ENCODE assay signal across 9 mouse cellular contexts in genomic region chrX:99326167-99326566, GRCm38 (mm10).
DNase-seq lines count a peak whose midpoint lies in the region; ATAC-seq and TF ChIP-seq lines count a peak whose summit lies in the region.
"Had no signal": no experiment of that assay in that cellular context is flagged by ENCODE, and none has a peak within 500 bp of the region (broad histone marks: within the 10 kb centered on the region; RNA-seq: fewer than 3 reads in every experiment).

No protein-coding gene starts in this region.

- no peak overlapping the region for H3K4me3 ChIP-seq in midbrain, embryonic 10.5 days
- no peak overlapping the region for H3K4me3 ChIP-seq in midbrain, embryonic 13.5 days (replicated peaks)
- H3K4me3 ChIP-seq in embryonic fibroblast, embryonic 13.5 days (ENCODE audit: insufficient read depth, low read length): no peak overlapping the region
- no peak overlapping the region for H3K4me3 ChIP-seq in lung, embryonic 14.5 days (ENCODE audit: low read depth, low read length)
- no peak overlapping the region for H3K4me3 ChIP-seq in liver, postnatal 0 days (ENCODE audit: low read depth, low read length)

- intact Hi-C loops in heart, postnatal 14 days (cut with DNase I): no loop called here

- TF ChIP-seq POLR2A in embryonic fibroblast, embryonic 13.5 days (IDR thresholded peaks at IDR 0.05; ENCODE audit: low read depth, low read length): peak; percentile 40; the same call in 1 of the 2 replicates

- peak; percentile 50 for DNase-seq in midbrain, embryonic 10.5 days (ENCODE audit: low spot score)
- peak; percentile 45 to 57 for DNase-seq in heart, postnatal 14 days
- DNase-seq in lung, embryonic 14.5 days: peak; percentile 74
- DNase-seq in thymus, adult 18-20 months: no peak
- DNase-seq in frontal cortex, postnatal 36 days (ENCODE audit: low spot score in 2 of 2): no peak
- DNase-seq in liver, postnatal 0 days: no peak

- no peaks in the 10 kb centered on the region for H3K36me3 ChIP-seq in midbrain, embryonic 10.5 days
- H3K36me3 ChIP-seq in midbrain, embryonic 13.5 days: no peaks in the 10 kb centered on the region
- no peaks in the 10 kb centered on the region for H3K36me3 ChIP-seq in lung, embryonic 14.5 days (ENCODE audit: insufficient read depth)
- H3K36me3 ChIP-seq in liver, postnatal 0 days (replicated peaks; ENCODE audit: insufficient read depth, low read length): no peaks in the 10 kb centered on the region
- H3K36me3 ChIP-seq: G1E had no signal

- H3K4me1 ChIP-seq in midbrain, embryonic 10.5 days: peaks cover 25% of the 10 kb centered on the region
- H3K4me1 ChIP-seq in midbrain, embryonic 13.5 days (replicated peaks): peaks cover 10% of the 10 kb centered on the region; the same call in 1 of the 2 replicates
- H3K4me1 ChIP-seq in embryonic fibroblast, embryonic 13.5 days (ENCODE audit: control insufficient read depth, insufficient read depth, low read length): peaks cover 7% of the 10 kb centered on the region
- H3K4me1 ChIP-seq in lung, embryonic 14.5 days (ENCODE audit: insufficient read depth): peaks cover 9% of the 10 kb centered on the region
- no peaks in the 10 kb centered on the region for H3K4me1 ChIP-seq in liver, postnatal 0 days (ENCODE audit: insufficient read depth)

- 48% methylated on average over 7 of the region's 7 CpGs for WGBS in midbrain, embryonic 10.5 days
- 56% methylated on average over 7 of the region's 7 CpGs for WGBS in midbrain, embryonic 13.5 days
- WGBS in lung, embryonic 14.5 days: 27% methylated on average over 7 of the region's 7 CpGs
- WGBS in liver, postnatal 0 days (ENCODE audit: insufficient replicate concordance): 46% methylated on average over 7 of the region's 7 CpGs

- H3K4me2 ChIP-seq in midbrain, embryonic 13.5 days (replicated peaks): no peak overlapping the region
- no peak overlapping the region for H3K4me2 ChIP-seq in lung, embryonic 14.5 days
- no peak overlapping the region for H3K4me2 ChIP-seq in liver, postnatal 0 days (ENCODE audit: low read depth, low read length)

- no peak for TF ChIP-seq CTCF in embryonic fibroblast, embryonic 13.5 days (IDR thresholded peaks at IDR 0.05; ENCODE audit: borderline replicate concordance, insufficient read depth, low read length)
- no peak for TF ChIP-seq CTCF in lung, embryonic 14.5 days (IDR thresholded peaks at IDR 0.05; ENCODE audit: low read depth)
- TF ChIP-seq CTCF in liver, postnatal 0 days (IDR thresholded peaks at IDR 0.05; ENCODE audit: low read depth): no peak

- ATAC-seq in midbrain, embryonic 13.5 days: no peak
- ATAC-seq in lung, embryonic 14.5 days (ENCODE audit: insufficient read depth): peak; percentile 72
- no peak for ATAC-seq in liver, postnatal 0 days

- peak overlapping the region; percentile 55; the same call in 1 of the 2 replicates for H3K27ac ChIP-seq in midbrain, embryonic 10.5 days (replicated peaks)
- H3K27ac ChIP-seq in midbrain, embryonic 13.5 days: no peak overlapping the region
- no peak overlapping the region; the same call in 1 of the 2 replicates for H3K27ac ChIP-seq in embryonic fibroblast, embryonic 13.5 days (ENCODE audit: insufficient read depth, low read length)
- H3K27ac ChIP-seq in lung, embryonic 14.5 days (ENCODE audit: low read depth): peak overlapping the region; percentile 42; the same call in 1 of the 2 replicates
- H3K27ac ChIP-seq in liver, postnatal 0 days (ENCODE audit: low read depth): no peak overlapping the region

- no peaks in the 10 kb centered on the region for H3K9me3 ChIP-seq in midbrain, embryonic 10.5 days (replicated peaks)
- H3K9me3 ChIP-seq in midbrain, embryonic 13.5 days: no peaks in the 10 kb centered on the region
- no peaks in the 10 kb centered on the region for H3K9me3 ChIP-seq in lung, embryonic 14.5 days (ENCODE audit: low read depth, low read length)
- H3K9me3 ChIP-seq in liver, postnatal 0 days (ENCODE audit: low read length): no peaks in the 10 kb centered on the region
- H3K9me3 ChIP-seq: G1E had no signal

- no peak for TF ChIP-seq EP300 in liver, postnatal 0 days (IDR thresholded peaks at IDR 0.05; ENCODE audit: low read depth)

- H3K27me3 ChIP-seq in midbrain, embryonic 10.5 days (ENCODE audit: low read depth, poor library complexity, severe bottlenecking): peaks cover 98% of the 10 kb centered on the region
- peaks cover 67% of the 10 kb centered on the region; the same call in 1 of the 2 replicates for H3K27me3 ChIP-seq in midbrain, embryonic 13.5 days
- no peaks in the 10 kb centered on the region for H3K27me3 ChIP-seq in lung, embryonic 14.5 days (ENCODE audit: insufficient read depth, low read length)
- H3K27me3 ChIP-seq in liver, postnatal 0 days (ENCODE audit: insufficient read depth, low read length): peaks cover 2% of the 10 kb centered on the region; the same call in 1 of the 2 replicates

- no peak overlapping the region for H3K9ac ChIP-seq in midbrain, embryonic 13.5 days (replicated peaks)
- no peak overlapping the region for H3K9ac ChIP-seq in lung, embryonic 14.5 days
- H3K9ac ChIP-seq in liver, postnatal 0 days (replicated peaks): no peak overlapping the region

Comparison
In these comparisons a context has a peak if more than half of its experiments do, and no peak if none do; other contexts are left out.
1. H3K27ac ChIP-seq: peak in midbrain, embryonic 10.5 days (single experiment) and lung, embryonic 14.5 days (single experiment); none in midbrain, embryonic 13.5 days (single experiment), embryonic fibroblast, embryonic 13.5 days (single experiment) and liver, postnatal 0 days (single experiment).
2. DNase-seq: peak in midbrain, embryonic 10.5 days (single experiment), heart, postnatal 14 days (2 of 2) and lung, embryonic 14.5 days (single experiment); none in thymus, adult 18-20 months (0 of 2), frontal cortex, postnatal 36 days (0 of 2) and liver, postnatal 0 days (single experiment).